Mouse (Mus musculus) A20 (cell line): ENCODE measurements around the gene Kcnip1.

ENCODE experiments used
- DNase-seq: peaks from one replicate; pipeline ENCODE4 v3.0.0-alpha.2; 2011; ENCODE audit warnings: low read depth, low spot score

The Kcnip1 gene

GRCm38 (mm10) chr11:33908360-33909175 lies 84.4 kb downstream of the Kcnip1 start:
- DNase-seq, result no peak

GRCm38 (mm10) chr11:33903494-33903893 lies 89.5 kb downstream of the Kcnip1 start:
- no peak for DNase-seq

- DNase-seq, result no peak
Observed at GRCm38 (mm10) chr11:33902377-33902776, 90.6 kb downstream of the Kcnip1 start.

GRCm38 (mm10) chr11:33901783-33902182 lies 91.2 kb downstream of the Kcnip1 start:
- no peak for DNase-seq

GRCm38 (mm10) chr11:33891084-33891483 lies 101.9 kb downstream of the Kcnip1 start:
- no peak for DNase-seq

GRCm38 (mm10) chr11:33890382-33890781 lies 102.6 kb downstream of the Kcnip1 start:
- no peak for DNase-seq

- no peak for DNase-seq
Observed at GRCm38 (mm10) chr11:33887660-33888059, 105.3 kb downstream of the Kcnip1 start.

- no peak for DNase-seq
Observed at GRCm38 (mm10) chr11:33885981-33886380, 107.0 kb downstream of the Kcnip1 start.

- DNase-seq, result no peak
Observed at GRCm38 (mm10) chr11:33882731-33883328, 110.1 kb downstream of the Kcnip1 start.

DNA sequence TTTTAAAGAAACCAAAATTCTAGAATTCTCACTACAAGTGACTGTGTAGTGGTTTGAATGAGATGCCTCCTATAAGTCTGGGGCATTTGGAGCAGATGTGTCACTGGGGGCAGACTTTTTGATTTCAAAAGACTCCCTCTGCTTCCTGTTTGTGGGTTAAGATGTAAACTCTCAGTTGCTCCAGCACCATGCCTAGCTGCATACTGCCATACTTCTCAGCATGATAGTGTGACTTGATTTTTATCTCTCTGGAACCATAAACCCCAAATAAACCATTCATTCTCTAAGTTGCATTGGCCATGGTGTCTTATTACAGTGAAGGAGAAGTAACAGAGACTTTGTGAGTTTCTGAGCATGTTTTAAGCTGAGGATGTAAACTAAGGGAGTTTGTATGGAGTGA lies 118.0 kb downstream of the Kcnip1 start:
- DNase-seq, result no peak

GRCm38 (mm10) chr11:33873071-33873781 lies 119.7 kb downstream of the Kcnip1 start:
- DNase-seq, result no peak

- DNase-seq, result no peak
Observed at GRCm38 (mm10) chr11:33872716-33873048, 120.3 kb downstream of the Kcnip1 start.

- DNase-seq, result no peak
Observed at GRCm38 (mm10) chr11:33871998-33872715, 120.8 kb downstream of the Kcnip1 start.

DNA sequence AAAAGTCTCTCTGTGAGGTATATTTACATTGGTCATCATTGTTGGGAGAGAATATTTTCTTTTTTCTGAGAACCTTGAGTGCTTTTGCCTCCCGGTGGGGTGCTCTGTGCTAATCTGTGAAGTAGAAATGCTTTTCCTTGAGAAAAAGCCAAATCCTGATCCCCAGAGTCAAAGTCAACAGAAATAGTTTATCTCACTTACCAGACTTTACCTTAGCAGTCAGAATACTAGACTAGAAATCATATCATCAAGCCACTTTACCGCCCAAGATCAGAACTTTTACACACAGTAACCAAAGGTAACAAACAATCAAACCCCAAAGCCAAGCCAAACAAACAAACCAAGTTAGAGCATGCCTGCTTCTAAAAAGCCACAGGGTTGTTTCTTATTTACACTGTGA lies 122.7 kb downstream of the Kcnip1 start:
- DNase-seq, result no peak

GRCm38 (mm10) chr11:33869559-33869958 lies 123.4 kb downstream of the Kcnip1 start:
- no peak for DNase-seq

DNA sequence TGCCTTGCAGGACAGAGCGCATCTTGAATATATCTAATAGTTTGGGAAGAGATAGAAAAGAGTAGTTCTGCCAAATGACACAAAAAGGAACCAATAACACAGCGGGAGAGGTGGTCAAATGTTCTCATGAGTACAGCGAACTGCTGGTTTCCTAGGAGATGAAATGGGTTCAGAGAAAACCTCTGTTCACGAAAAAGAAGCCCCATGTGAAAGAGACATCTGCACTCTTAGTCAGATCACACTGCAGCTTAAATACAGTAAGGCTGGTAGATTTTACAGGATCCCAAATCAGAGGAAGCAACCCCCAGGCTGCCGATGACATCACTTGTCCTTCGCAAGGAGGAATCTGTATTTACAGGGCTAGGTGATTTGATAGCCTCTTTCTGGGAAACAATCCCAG lies 126.2 kb downstream of the Kcnip1 start:
- no peak for DNase-seq

- DNase-seq, result no peak
Observed at GRCm38 (mm10) chr11:33864245-33864644, 128.7 kb downstream of the Kcnip1 start.

DNA sequence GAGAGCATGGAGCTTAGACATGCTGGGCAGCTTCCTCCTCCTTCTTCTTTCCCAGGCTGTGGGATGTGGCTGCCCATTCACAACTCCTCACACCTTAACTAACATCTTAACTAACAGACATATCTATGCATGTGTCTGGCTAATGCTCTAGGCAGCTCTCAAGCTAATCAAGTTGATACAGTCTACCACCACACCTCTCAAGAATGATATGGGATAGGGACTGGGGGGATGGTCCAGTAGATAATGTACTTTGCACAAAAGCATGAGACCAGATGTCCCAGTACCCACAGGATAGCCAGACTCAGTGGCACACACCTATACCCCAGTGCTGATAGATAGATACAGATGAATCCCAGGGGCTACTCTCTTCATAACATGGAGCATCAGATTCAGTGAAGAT lies 131.1 kb downstream of the Kcnip1 start:
- no peak for DNase-seq

DNA sequence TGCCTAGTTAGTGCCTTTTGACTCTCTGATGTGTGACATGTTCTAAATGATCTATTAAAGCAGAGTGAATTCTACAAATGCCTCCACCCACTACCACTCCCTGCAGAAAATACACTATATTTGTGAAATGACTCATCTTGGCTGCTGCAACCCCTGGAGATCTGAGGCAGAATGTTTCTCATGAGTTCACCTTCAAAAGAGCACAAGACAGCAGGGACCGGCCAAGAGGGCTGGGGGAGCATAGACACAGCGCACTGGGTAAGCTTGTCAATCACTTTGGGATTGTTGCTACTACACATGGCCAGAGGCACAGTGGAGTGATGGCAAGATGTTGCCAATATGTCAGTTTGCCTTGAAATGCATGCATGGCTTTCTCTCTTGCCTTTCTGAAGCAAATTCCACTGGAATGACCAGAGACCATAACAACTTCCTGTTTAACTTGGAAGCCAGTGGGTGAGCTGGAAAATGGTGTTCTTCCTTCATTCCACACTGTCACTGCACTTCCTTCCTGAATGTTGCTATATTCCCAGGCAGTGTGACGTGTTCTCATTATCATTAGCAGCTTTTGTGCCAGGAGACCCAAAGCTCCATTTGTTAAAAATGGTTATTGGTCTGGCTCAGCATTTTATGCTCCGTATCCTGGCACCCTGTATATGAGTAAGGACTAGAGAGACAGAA lies 131.9 kb downstream of the Kcnip1 start:
- DNase-seq, result no peak

DNA sequence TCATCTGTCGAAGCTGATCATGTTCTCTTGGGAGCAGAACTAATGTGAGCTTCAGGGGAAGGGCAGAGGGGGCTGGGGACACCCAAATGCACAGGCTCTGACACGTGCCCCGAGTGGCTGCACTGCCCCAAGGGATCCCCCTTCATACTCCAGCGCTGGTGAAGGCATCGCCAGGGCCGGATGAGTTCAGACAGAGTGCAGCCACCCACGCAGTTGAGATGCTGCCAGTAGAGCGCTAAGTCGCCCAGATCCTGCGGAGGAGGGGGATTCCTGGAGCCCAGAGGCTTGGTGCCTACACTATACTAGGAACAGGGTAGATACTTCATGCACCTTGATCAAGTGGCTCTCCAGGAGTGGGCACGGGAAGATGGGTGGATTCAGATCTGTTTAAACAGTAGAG lies 143.3 kb downstream of the Kcnip1 start:
- DNase-seq, result peak; percentile 32

DNA sequence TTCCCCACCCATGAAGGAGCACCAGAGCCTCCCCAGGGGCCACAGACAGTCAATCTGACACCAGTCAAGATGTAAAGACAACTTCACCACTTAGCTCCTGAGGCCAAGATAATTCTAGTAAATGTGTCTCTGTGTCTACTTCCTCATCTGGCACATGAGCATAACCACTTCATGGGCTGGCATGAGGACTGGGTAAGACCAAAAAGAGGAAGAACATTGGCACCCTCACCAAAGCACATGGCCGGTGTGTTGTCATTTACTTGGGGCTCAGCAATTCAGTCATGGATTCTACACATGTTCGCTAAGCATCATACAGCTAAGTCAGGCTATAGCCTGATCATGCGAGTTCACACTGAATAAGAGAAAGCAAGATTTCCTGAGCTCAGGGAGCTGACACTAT lies 144.3 kb downstream of the Kcnip1 start:
- peak; percentile 49 for DNase-seq

GRCm38 (mm10) chr11:33845931-33846330 lies 147.0 kb downstream of the Kcnip1 start:
- DNase-seq, result no peak
